Mouse (Mus musculus) stomach, postnatal 0 days (tissue): ENCODE data around the gene Ivd.

ENCODE experiments used
- CTCF ChIP-seq: IDR thresholded peaks from 2 replicates; pipeline ENCODE4 v1.5.1; 2016; ENCODE audit warnings: antibody characterized with exemption, low read depth, mild to moderate bottlenecking, moderate library complexity
- EP300 ChIP-seq: optimal IDR thresholded peaks from 2 replicates; pipeline ENCODE3; 2016; ENCODE audit warnings: antibody characterized with exemption

GRCm38 (mm10) chr2:118834061-118834460 is 27.7 kb upstream of the Ivd start:
- TF ChIP-seq CTCF (no peak), EP300 (no peak)
